Mouse (Mus musculus) ES-Bruce4 (cell line): ENCODE measurements around the gene Clstn2.

Experiments used
- CTCF ChIP-seq: IDR thresholded peaks from one replicate; pipeline ENCODE4 v1.8.1; 2011; ENCODE audit warnings: low read depth, low read length
- POLR2A ChIP-seq: IDR thresholded peaks from one replicate; pipeline ENCODE4 v1.8.1; 2011; ENCODE audit warnings: low read length; ENCODE audit not compliant: insufficient read depth

DNA sequence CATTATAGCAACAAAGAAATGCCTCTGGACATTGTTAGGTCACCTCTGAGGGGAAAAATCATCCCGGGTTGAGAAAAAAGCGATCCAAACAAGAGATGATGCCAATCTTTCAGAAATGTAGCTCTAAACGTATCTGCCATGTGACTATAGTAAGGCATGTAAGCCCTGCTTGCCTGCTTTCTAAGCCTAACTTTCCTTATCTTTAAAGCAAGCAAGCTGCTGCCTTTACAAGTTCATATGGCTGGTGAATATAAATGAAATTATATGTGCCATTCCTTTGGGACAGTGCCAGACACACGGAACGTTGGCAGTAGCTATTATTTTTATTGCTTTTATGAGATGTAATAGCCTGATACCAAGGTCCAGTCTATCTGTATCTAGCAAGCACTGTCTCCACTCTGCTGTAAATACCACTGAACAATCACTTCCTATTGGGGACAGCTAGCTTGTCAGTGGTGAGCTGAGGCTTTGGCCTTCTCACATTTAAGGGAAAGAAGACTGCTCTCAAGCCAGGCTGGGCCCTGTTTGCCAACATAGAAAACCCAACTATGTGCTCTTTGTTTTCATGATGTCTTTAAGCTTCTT lies 252.9 kb downstream of the Clstn2 start:
- TF ChIP-seq POLR2A (no peak), CTCF (no peak)
